Mouse (Mus musculus) naive thymus-derived CD4-positive, alpha-beta T cell, adult 5 months (primary cell): ENCODE results near the gene Tecpr2. TPM values are rescaled to one million over a fixed set of nuclear protein-coding genes. Genes with fewer than 3 reads are reported as not detected.

Experiments
- polyA plus RNA-seq: library from polyadenylated mRNA; unstranded; fragments of 100-300 nt; shearing (Covaris generic); gene quantifications from one replicate; pipeline ENCODE4 v1.2.1, GENCODE M21; 2017

Gene Tecpr2
- polyA plus RNA-seq: 3.2 TPM

GRCm38 (mm10) chr12:110889036-110890020 is at the start of gene Tecpr2, which contains the start of gene Cinp:
Gene Tecpr2, plus strand, starts transcription at chr12:110889264.
Gene Cinp, minus strand, starts transcription at chr12:110889145.

GRCm38 (mm10) chr12:110840348-110841198 is 48.5 kb upstream of the Tecpr2 start, which contains the start of gene Mok:
Gene Mok, minus strand, starts transcription at chr12:110840939.

GRCm38 (mm10) chr12:110850010-110850928 is 38.8 kb upstream of the Tecpr2 start, which contains the start of gene Zfp839:
Gene Zfp839, plus strand, starts transcription at chr12:110850253.

DNA sequence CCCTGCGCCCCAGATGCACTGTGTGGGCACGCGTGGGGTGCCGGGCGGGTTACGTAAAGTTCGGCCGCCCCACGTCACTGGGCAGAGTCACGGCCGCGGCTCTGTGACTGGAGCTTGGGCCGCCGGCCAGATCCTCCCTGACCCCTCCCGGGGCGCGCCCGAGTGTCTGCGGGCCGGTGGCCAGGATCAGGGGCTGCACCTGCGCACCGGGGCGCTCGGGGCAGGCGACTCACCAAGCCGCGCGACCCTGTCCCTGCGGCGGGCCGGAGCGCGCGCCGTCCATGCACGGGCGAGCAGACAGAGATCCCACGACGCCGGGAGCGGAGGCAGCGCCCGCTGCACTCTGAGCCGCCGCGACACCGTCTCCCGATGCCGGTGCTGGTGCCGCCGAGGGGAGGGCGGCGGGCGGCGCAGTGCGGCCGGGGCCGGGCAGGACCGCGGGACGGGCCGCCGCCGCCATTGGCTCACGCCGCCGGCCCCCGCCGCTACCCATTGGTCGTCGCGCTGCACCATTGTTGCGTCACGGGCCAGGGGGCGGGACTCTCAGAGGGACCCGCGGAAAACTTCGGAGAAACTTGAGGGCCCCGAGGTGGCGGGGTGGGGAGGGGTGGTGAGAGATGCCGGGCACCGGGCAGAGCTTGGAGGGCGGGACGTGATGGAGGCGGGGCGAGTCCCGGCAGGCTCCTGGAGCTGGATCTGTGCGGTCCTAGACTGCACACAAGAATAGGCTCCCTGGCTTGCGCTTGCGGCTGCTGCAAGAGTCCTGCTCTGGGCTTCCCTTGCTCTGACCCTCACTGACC is 89.7 kb downstream of the Tecpr2 start, which contains the start of gene Ankrd9:
Gene Ankrd9 (minus strand): TSS at position 434 of the 800 bp plus-strand sequence.

Other genes with a start within 250 kb of the Tecpr2 start
- gene 1700001K19Rik, start 206.6 kb upstream of the Tecpr2 start, polyA plus RNA-seq: not detected
- 730 TPM for gene Hsp90aa1, start 186.5 kb upstream of the Tecpr2 start, polyA plus RNA-seq
- 107 TPM for gene Wdr20, start 151.3 kb upstream of the Tecpr2 start, polyA plus RNA-seq
- not detected for gene Mok, start 48.3 kb upstream of the Tecpr2 start, polyA plus RNA-seq
- gene Zfp839, start 39.0 kb upstream of the Tecpr2 start, polyA plus RNA-seq: 1.4 TPM
- 26.7 TPM for gene Cinp, start 119 bp upstream of the Tecpr2 start, polyA plus RNA-seq
- gene Ankrd9, start 89.8 kb downstream of the Tecpr2 start, polyA plus RNA-seq: 3.6 TPM
- gene Rcor1, start 150.1 kb downstream of the Tecpr2 start, polyA plus RNA-seq: 68.7 TPM